Mouse (Mus musculus) lung, postnatal 0 days (tissue): ENCODE data around the gene Trappc5. TPM values are rescaled to one million over a fixed set of nuclear protein-coding genes. Genes with fewer than 3 reads are reported as not detected.

Experiments used
- ATAC-seq: fragments of 200-750 bp; cut with Nextera tagmentation; 2 replicates; pipeline ENCODE4 v1.8.0; 2017; ENCODE audit warnings: moderate library complexity
- DNase-seq: peaks from one replicate; pipeline ENCODE4 v3.0.0-alpha.2; 2016; ENCODE audit warnings: low spot score
- H3K27ac ChIP-seq: fragments of 300-500 bp; sonication (generic); 2 replicates; pipeline ENCODE4 v1.5.1; 2014; ENCODE audit warnings: antibody characterized with exemption, mild to moderate bottlenecking, low read length, mixed read lengths
- H3K27me3 ChIP-seq: fragments of 300-500 bp; sonication (generic); replicated peaks from 2 replicates; pipeline ENCODE4 v1.6.1; 2014; ENCODE audit warnings: low read length, mixed read lengths; ENCODE audit not compliant: insufficient read depth
- H3K36me3 ChIP-seq: fragments of 300-500 bp; sonication (generic); 2 replicates; pipeline ENCODE4 v1.6.1; 2014; ENCODE audit warnings: low read length, mixed read lengths; ENCODE audit not compliant: insufficient read depth
- H3K4me1 ChIP-seq: fragments of 300-500 bp; sonication (generic); 2 replicates; pipeline ENCODE4 v1.6.1; 2014; ENCODE audit warnings: antibody characterized with exemption, low read depth, low read length, mixed read lengths; ENCODE audit not compliant: insufficient read depth
- H3K4me2 ChIP-seq: fragments of 300-500 bp; sonication (generic); replicated peaks from 2 replicates; pipeline ENCODE4 v1.6.1; 2014; ENCODE audit warnings: low read depth, mild to moderate bottlenecking, low read length, moderate library complexity, mixed read lengths
- H3K4me3 ChIP-seq: fragments of 300-500 bp; sonication (generic); 2 replicates; pipeline ENCODE4 v1.5.1; 2014; ENCODE audit warnings: low read depth, low read length
- H3K9ac ChIP-seq: fragments of 300-500 bp; sonication (generic); replicated peaks from 2 replicates; pipeline ENCODE4 v1.6.1; 2014; ENCODE audit warnings: low read depth, mild to moderate bottlenecking
- H3K9me3 ChIP-seq: fragments of 300-500 bp; sonication (generic); 2 replicates; pipeline ENCODE4 v1.6.1; 2016; ENCODE audit warnings: low read length, mixed read lengths
- CTCF ChIP-seq: IDR thresholded peaks from 2 replicates; pipeline ENCODE4 v1.5.1; 2016; ENCODE audit warnings: antibody characterized with exemption, mild to moderate bottlenecking
- EP300 ChIP-seq: IDR thresholded peaks from 2 replicates; pipeline ENCODE4 v1.6.1; 2016; ENCODE audit warnings: antibody characterized with exemption, mild to moderate bottlenecking, control low read depth
- WGBS: fragments of 180-500 bp; shearing (Covaris S2); extraction: QIAGEN DNeasy Blood & Tissue Kit; methylation state at CpG from one replicate; pipeline ENCODE4 v1.1.7; 2014; 5-methylcytosine and 5-hydroxymethylcytosine counted together
- polyA plus RNA-seq: library from polyadenylated mRNA; unstranded; fragments of >200 nt; fragmentation: Nextera tagmentation; extraction: Ambion mirVana; gene quantifications from 2 replicates; pipeline ENCODE4 v1.2.1, GENCODE M21; 2015

Trappc5 gene
- polyA plus RNA-seq, 1 experiment from 2014 or later = 30.0 TPM

DNA sequence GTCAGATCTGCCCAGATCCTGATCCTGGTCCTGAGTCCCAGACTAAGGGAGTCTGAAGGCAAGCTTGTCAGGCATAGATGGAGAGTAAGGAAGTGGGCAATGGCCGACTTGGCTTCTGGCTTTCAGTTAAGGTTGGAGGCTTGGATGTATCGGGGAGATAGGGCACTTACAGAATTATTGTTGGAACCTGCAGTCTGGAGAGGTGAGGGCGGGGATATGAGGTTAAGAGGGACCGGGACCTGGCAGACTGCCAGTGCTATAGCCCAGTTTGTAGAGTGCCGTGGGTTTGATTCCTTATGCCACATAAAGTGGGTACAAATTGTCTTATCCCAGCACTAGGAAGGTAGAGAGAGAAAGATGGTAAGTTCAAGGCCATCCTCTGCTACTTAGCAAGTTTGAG lies 3.6 kb downstream of the Trappc5 start:
- Histone ChIP-seq H3K4me3 (no peak overlapping the region), H3K9me3 (no peaks in the 10 kb centered on the region), H3K4me1 (0 out of 2 replicates have a peak, but pooled peaks cover 2% of the 10 kb centered on the region), H3K4me2 (no peak overlapping the region), H3K27ac (no peak overlapping the region), H3K9ac (no peak overlapping the region), H3K27me3 (no peaks in the 10 kb centered on the region), H3K36me3 (0 out of 2 replicates have a peak, but pooled peaks cover 3% of the 10 kb centered on the region)
- no peak for ATAC-seq
- no peak for DNase-seq
- WGBS = 62% methylated on average over 5 of the region's 5 CpGs
- TF ChIP-seq CTCF (no peak), EP300 (no peak)

DNA sequence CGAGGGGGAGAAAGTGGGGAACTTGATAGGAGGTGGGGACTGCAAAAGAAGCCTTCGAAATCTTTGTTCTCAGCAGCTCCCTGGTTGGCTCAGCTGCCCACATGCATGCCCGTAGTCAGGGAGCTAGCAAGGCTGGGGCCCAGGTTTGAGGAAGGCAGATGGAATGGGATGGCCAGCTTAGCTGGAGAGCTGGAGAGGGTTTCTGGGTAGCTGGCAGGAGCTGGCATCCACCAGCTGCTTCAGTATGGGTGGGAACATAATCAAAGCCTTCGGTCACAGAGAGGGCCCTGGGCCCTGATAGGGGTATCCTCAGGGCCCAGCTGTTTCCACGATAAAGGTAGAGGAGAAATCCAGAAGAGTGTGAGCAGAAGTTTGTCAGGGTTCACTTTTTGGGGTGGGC lies 6.3 kb downstream of the Trappc5 start:
- H3K27me3 ChIP-seq = no peaks in the 10 kb centered on the region
- TF ChIP-seq EP300 (no peak), CTCF (no peak)
- ATAC-seq (no peak), DNase-seq (no peak)
- 0 out of 2 replicates have a peak, but pooled peaks cover 2% of the 10 kb centered on the region for H3K4me1 ChIP-seq
- H3K9me3 ChIP-seq = no peaks in the 10 kb centered on the region
- no peak overlapping the region for H3K4me3 ChIP-seq
- 0 out of 2 replicates have a peak, but pooled peaks cover 3% of the 10 kb centered on the region for H3K36me3 ChIP-seq
- H3K9ac ChIP-seq = no peak overlapping the region
- no peak overlapping the region for H3K4me2 ChIP-seq
- no peak overlapping the region for H3K27ac ChIP-seq
- 90% methylated on average over 5 of the region's 5 CpGs for WGBS

- TF ChIP-seq EP300 (no peak), CTCF (no peak)
- Histone ChIP-seq H3K9me3 (no peaks in the 10 kb centered on the region), H3K9ac (no peak overlapping the region), H3K27me3 (no peaks in the 10 kb centered on the region), H3K4me3 (no peak overlapping the region), H3K27ac (no peak overlapping the region), H3K36me3 (0 out of 2 replicates have a peak, but pooled peaks cover 3% of the 10 kb centered on the region), H3K4me2 (no peak overlapping the region), H3K4me1 (no peaks in the 10 kb centered on the region)
- no peak for DNase-seq
- WGBS = 61% methylated on average over 6 of the region's 6 CpGs
- ATAC-seq = no peak
Measured at GRCm38 (mm10) chr8:3683408-3684176, 7.5 kb downstream of the Trappc5 start.

DNA sequence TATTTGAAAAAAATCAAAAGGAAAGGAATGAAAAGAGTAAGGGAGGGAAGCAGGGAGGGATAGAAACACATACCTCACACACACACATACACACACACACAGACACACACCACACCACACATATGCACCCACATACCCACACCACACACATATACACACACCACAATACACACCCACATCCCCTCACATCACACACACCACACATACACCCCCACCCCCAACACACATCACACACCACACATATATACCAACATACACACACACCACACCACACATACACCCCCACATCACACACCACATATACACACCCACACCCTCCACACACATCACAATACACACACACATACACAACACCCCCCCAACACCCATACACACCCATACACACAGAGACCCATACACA lies 8.4 kb downstream of the Trappc5 start:
- no peaks in the 10 kb centered on the region for H3K27me3 ChIP-seq
- H3K4me1 ChIP-seq = no peaks in the 10 kb centered on the region
- H3K4me2 ChIP-seq = no peak overlapping the region
- DNase-seq (no peak), ATAC-seq (no peak)
- no peaks in the 10 kb centered on the region for H3K9me3 ChIP-seq
- H3K27ac ChIP-seq = no peak overlapping the region
- H3K9ac ChIP-seq = no peak overlapping the region
- no peak overlapping the region for H3K4me3 ChIP-seq
- H3K36me3 ChIP-seq = no peaks in the 10 kb centered on the region
- TF ChIP-seq CTCF = no peak
- TF ChIP-seq EP300 = no peak

DNA sequence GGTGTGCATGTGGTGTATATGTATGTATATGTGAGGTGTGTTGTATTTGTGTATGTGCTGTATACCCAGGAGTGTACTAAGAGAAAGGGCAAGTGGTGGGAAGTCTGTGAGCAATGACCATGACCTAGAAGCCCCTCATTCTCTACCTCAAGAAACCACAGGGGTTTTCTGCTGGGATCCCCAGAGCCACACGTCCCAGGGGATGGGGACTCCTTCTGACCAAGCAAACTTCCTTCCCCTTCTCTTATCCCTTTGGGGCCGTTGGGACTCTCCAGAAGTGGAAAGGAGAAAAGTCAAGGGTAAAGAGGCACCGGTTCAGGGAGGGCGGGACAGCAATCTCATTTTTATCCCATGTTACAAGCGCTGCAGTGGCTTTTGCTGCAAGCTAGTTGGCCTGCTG lies 9.3 kb downstream of the Trappc5 start:
- Histone ChIP-seq H3K4me2 (no peak overlapping the region), H3K9me3 (no peaks in the 10 kb centered on the region), H3K9ac (no peak overlapping the region), H3K4me3 (no peak overlapping the region), H3K27ac (no peak overlapping the region), H3K27me3 (no peaks in the 10 kb centered on the region), H3K4me1 (no peaks in the 10 kb centered on the region), H3K36me3 (no peaks in the 10 kb centered on the region)
- no peak for ATAC-seq
- WGBS = 57% methylated on average over 5 of the region's 5 CpGs
- no peak for DNase-seq
- TF ChIP-seq EP300 = no peak
- no peak for TF ChIP-seq CTCF

DNA sequence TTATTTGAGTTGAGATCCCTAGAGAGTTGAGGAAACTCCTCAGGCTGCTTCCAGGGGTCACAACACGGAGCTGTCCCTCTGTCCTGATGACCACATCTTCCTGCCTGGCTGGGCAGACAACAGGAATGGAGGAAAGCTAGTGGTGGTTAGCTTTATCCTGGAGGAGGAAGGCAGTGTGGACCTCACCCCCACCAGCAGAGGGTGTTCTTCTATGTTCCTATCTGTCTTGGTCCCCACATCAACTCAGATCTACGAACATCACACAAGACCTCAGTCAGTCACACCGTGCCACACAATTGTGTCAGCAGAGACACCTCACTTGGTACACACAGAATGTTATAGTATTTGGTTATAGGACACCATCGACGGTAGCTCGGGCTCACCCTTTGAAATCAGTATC lies 11.4 kb downstream of the Trappc5 start:
- Histone ChIP-seq H3K27ac (no peak overlapping the region), H3K9me3 (no peaks in the 10 kb centered on the region), H3K4me3 (no peak overlapping the region), H3K27me3 (no peaks in the 10 kb centered on the region), H3K9ac (no peak overlapping the region), H3K4me2 (no peak overlapping the region), H3K4me1 (no peaks in the 10 kb centered on the region), H3K36me3 (no peaks in the 10 kb centered on the region)
- DNase-seq = no peak
- 73% methylated on average over 6 of the region's 6 CpGs for WGBS
- no peak for ATAC-seq
- TF ChIP-seq EP300 = no peak

DNA sequence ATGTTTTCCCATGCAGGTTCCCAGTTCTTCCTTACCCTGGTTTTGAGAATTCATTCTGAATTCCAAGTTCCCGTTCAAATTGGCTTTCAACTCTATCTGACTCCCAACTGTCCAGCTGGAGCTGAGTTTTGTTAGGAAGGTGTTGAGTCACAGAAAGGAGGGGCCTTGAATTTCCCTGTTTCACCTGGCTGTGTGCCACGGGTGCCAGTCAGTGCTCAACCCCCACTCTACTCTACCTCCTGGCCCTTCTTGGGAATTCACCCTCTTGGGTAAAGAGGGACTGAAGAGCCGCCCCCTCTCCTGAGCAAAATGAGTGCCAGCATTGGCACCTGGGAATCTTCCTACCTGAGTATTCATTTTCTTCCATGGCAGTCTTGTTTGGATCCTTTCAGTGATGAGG lies 14.7 kb downstream of the Trappc5 start:
- DNase-seq = peak; percentile 67
- H3K36me3 ChIP-seq = no peaks in the 10 kb centered on the region
- H3K9me3 ChIP-seq = no peaks in the 10 kb centered on the region
- ATAC-seq = peak; percentile 70
- no peak overlapping the region for H3K4me3 ChIP-seq
- TF ChIP-seq CTCF = no peak
- no peak for TF ChIP-seq EP300
- H3K4me2 ChIP-seq = no peak overlapping the region
- 52% methylated on average over 3 of the region's 3 CpGs for WGBS
- H3K27me3 ChIP-seq = no peaks in the 10 kb centered on the region
- H3K9ac ChIP-seq = no peak overlapping the region
- no peak overlapping the region for H3K27ac ChIP-seq
- no peaks in the 10 kb centered on the region for H3K4me1 ChIP-seq
